Mouse (Mus musculus): ENCODE measurements around the gene Btaf1.

DNA sequence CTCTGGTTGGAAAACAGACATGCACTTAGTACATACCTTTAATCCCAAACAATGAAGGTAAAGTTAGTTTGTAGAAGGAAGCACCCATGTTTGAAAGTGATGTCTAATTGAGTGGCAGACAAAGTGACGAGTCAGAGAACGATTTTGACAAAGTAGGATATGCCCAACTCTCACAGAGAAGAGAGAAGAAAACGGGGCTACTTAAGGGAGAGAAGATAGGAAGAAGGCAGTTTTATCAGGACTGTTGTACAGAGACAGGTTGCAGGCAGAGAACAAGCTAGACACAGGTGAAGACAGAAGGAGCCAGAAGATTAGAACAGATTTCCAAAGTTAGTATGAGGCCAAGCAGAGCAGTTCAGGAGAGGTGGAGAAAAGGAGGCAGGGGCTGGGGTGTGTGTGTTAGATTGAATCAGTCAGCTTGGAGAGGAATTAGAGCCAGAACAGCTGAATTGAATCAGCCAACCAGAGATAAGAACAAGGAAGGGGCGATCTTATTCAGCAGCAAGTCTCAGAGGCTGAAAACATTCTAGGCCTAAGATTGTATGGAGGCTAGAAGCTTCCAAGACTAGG lies 27.8 kb downstream of the Btaf1 start:
- TF ChIP-seq CTCF (conservative IDR thresholded peaks at IDR 0.05; ENCODE audit: insufficient read depth, insufficient read length, low read depth, low read length) = no peak
- no peak for TF ChIP-seq POLR2A (IDR thresholded peaks at IDR 0.05; ENCODE audit: low read depth, low read length)
